Mouse (Mus musculus) hindbrain, postnatal 0 days (tissue): ENCODE measurements at regions not wholly inside any gene's neighbourhood (a gene's known extent, or its start where the extent isn't known, plus 50 kb on each side); places are given as distances from the start of the nearest gene placed in this dataset.

Experiments
- ATAC-seq: fragments of 200-750 bp; cut with Nextera tagmentation; 2 replicates; pipeline ENCODE4 v1.8.0; 2017; ENCODE audit warnings: mild to moderate bottlenecking, moderate TSS enrichment, moderate library complexity
- DNase-seq: peaks from one replicate; pipeline ENCODE4 v3.0.0-alpha.2; 2015; ENCODE audit warnings: low spot score
- H3K27ac ChIP-seq: fragments of 300-500 bp; sonication (generic); 2 replicates; pipeline ENCODE4 v1.5.1; 2014; ENCODE audit warnings: mild to moderate bottlenecking
- H3K27me3 ChIP-seq: fragments of 300-500 bp; sonication (generic); 2 replicates; pipeline ENCODE4 v1.6.1; 2014; ENCODE audit warnings: low read length, mixed read lengths; ENCODE audit not compliant: insufficient read depth
- H3K36me3 ChIP-seq: fragments of 300-500 bp; sonication (generic); 2 replicates; pipeline ENCODE4 v1.6.1; 2014; ENCODE audit warnings: low read length, mixed read lengths; ENCODE audit not compliant: insufficient read depth
- H3K4me1 ChIP-seq: fragments of 300-500 bp; sonication (generic); 2 replicates; pipeline ENCODE4 v1.6.1; 2014; ENCODE audit warnings: antibody characterized with exemption, low read length, mixed read lengths; ENCODE audit not compliant: insufficient read depth
- H3K4me2 ChIP-seq: fragments of 300-500 bp; sonication (generic); 2 replicates; pipeline ENCODE4 v1.6.1; 2014; ENCODE audit warnings: low read depth, mild to moderate bottlenecking, low read length, moderate library complexity, mixed read lengths
- H3K4me3 ChIP-seq: fragments of 300-500 bp; sonication (generic); 2 replicates; pipeline ENCODE4 v1.5.1; 2014; ENCODE audit warnings: low read length
- H3K9ac ChIP-seq: fragments of 300-500 bp; sonication (generic); replicated peaks from 2 replicates; pipeline ENCODE4 v1.6.1; 2014; ENCODE audit warnings: mild to moderate bottlenecking, low read length, moderate library complexity, mixed read lengths
- H3K9me3 ChIP-seq: fragments of 300-500 bp; sonication (generic); 2 replicates; pipeline ENCODE4 v1.6.1; 2016; ENCODE audit warnings: low read length, mixed read lengths
- CTCF ChIP-seq: IDR thresholded peaks from 2 replicates; pipeline ENCODE4 v1.5.1; 2016; ENCODE audit warnings: antibody characterized with exemption, control low read depth, low read depth
- WGBS: fragments of 180-500 bp; shearing (Covaris S2); extraction: QIAGEN DNeasy Blood & Tissue Kit; methylation state at CpG from one replicate; pipeline ENCODE4 v1.1.7; 2014; 5-methylcytosine and 5-hydroxymethylcytosine counted together

DNA sequence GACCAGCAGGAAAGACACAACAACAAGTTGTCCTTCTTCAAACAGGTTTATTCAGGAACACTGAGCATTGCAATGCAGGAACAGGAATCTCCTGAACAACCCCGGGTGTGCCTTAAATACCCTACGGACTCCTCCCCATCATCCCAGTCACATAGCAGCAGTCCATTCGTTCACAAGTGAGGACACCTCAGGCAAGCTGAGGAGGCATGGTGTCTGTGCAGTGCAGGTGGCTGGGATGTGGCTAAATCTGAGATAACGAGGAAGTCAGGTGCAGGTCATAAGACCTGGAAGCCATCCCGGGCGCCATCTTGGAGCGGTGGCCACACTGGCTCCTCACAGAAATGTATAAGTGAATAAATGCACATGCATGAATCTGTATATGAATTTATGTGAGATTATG is 826.0 kb downstream of the Slitrk6 start:
- 92% methylated on average over 7 of the region's 7 CpGs for WGBS
- Histone ChIP-seq H3K27me3 (no peaks in the 10 kb centered on the region), H3K27ac (no peak overlapping the region), H3K4me3 (no peak overlapping the region), H3K4me2 (no peak overlapping the region), H3K4me1 (no peaks in the 10 kb centered on the region), H3K36me3 (no peaks in the 10 kb centered on the region), H3K9me3 (no peaks in the 10 kb centered on the region), H3K9ac (no peak overlapping the region)
- ATAC-seq (no peak), DNase-seq (no peak)
- TF ChIP-seq CTCF: no peak

DNA sequence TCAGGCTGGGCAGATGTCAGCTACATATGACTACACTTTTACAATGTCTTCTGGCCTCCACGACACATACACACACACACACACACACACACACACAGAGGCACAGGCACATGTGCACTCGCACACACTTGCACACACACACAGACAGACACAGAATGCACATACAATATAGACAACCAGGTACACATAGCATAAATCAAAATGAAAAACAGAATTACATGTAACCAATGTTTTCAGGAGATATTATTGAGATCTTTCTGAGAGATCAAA is 863.1 kb downstream of the Slitrk6 start:
- no peaks in the 10 kb centered on the region for H3K27me3 ChIP-seq
- WGBS: 84% methylated on average over 2 of the region's 2 CpGs
- H3K27ac ChIP-seq: no peak overlapping the region
- H3K9ac ChIP-seq: no peak overlapping the region
- no peak overlapping the region for H3K4me2 ChIP-seq
- no peaks in the 10 kb centered on the region for H3K36me3 ChIP-seq
- DNase-seq (no peak), ATAC-seq (no peak)
- no peaks in the 10 kb centered on the region for H3K9me3 ChIP-seq
- H3K4me1 ChIP-seq: no peaks in the 10 kb centered on the region
- TF ChIP-seq CTCF: no peak
- no peak overlapping the region for H3K4me3 ChIP-seq

DNA sequence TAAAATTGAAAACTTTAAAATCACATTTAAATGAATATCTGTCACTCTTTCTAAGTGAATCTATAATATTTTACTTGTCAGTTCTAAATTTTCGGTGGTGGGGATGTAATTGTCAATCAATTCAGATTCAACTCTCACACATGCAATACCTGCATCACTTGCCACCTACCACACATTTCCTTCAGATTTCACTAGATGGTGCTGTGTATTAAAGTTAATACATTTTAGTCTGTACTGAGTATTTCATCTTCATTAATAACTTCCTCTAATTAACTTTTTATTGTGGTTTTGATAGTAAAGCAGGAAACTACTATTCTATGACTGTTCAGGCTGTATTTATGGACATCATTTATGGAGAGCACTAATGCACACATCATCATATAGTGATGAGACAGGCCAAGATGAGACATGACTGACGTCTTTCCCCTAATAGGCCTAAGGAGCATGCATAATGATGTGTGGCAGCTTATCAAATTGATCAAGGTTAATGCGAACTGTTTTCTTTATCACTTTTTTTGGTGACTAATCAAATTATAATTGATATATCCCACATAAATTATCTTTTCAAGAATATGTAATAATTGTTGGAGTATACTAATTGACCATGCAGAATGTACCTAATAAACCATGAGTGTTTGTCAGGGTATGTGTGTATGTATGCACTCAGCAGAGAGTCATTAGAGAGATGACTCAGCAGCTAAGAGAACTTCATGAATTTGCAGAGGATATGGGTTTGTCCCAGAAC is 863.6 kb downstream of the Slitrk6 start:
- no peak overlapping the region for H3K4me3 ChIP-seq

DNA sequence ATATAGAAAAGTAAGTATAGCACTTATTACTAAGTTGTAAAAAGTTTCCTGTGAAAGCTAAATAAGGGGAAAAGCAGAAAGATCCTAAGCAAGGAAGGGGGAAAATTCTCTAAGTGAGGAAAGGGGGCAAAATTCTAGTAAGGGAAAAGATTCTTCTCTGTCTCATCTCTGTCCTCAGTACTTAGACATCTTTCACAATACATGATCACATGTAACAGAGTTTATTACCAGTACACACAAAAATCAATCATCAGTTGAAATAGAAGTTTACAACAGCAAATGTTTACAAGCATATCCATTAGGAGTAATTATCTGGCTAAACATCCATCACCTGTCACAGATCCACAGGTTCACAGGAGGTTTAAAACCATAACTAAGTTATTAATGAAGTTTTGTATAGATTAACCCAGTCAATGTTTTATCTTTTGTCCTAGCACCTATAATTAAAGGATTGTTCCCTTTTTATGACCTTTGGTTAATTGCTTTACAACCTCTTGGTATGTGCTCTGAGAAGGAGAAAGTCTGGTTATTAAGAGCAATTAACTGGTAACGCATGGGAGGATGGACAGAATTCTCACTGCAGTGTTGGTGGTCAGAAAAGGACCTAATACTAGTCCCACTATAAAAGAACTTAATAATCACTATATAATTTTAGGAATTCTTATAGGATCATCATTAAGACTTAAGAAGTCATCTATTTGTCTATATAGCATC is 877.8 kb downstream of the Slitrk6 start:
- no peak overlapping the region for H3K4me2 ChIP-seq
- no peak overlapping the region for H3K4me3 ChIP-seq
- ATAC-seq (no peak), DNase-seq (no peak)
- H3K27me3 ChIP-seq: no peaks in the 10 kb centered on the region
- H3K9ac ChIP-seq: no peak overlapping the region
- TF ChIP-seq CTCF: no peak
- H3K27ac ChIP-seq: no peak overlapping the region
- H3K9me3 ChIP-seq: no peaks in the 10 kb centered on the region
- no peaks in the 10 kb centered on the region for H3K4me1 ChIP-seq
- 82% methylated on average over 1 of the region's 1 CpGs for WGBS
- no peaks in the 10 kb centered on the region for H3K36me3 ChIP-seq

More for the DNA sequence above, 863.6 kb downstream of the Slitrk6 start:
- TF ChIP-seq CTCF: peak; percentile 58
- Histone ChIP-seq H3K27me3 (no peaks in the 10 kb centered on the region), H3K9ac (no peak overlapping the region), H3K36me3 (no peaks in the 10 kb centered on the region), H3K27ac (no peak overlapping the region), H3K4me2 (no peak overlapping the region), H3K4me1 (no peaks in the 10 kb centered on the region), H3K9me3 (no peaks in the 10 kb centered on the region)
- ATAC-seq (peak; percentile 72; the same call in 1 of the 2 replicates), DNase-seq (peak; percentile 60)
- WGBS: 55% methylated on average over 3 of the region's 3 CpGs

DNA sequence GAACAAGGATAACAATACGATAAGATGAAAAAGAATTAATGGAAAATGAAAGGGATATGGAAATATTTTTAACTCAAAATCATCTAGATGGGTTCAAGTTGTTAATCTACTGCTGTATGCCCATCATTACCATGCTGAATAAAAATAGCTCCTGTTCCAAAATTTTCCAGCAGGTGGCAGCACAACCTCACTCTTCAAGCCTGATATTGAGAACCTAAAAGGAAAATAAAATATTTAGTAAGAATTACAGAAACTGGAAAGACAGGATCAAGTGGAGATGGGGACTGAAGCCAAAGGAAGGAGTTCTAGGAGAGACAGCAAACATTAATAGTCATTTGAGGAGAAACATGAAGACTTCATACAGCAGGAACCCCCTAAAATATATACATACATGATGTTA is 880.7 kb downstream of the Slitrk6 start:
- Histone ChIP-seq H3K27me3 (no peaks in the 10 kb centered on the region), H3K9ac (no peak overlapping the region), H3K4me3 (no peak overlapping the region), H3K4me2 (no peak overlapping the region), H3K27ac (no peak overlapping the region), H3K9me3 (no peaks in the 10 kb centered on the region), H3K36me3 (no peaks in the 10 kb centered on the region), H3K4me1 (no peaks in the 10 kb centered on the region)
- DNase-seq (peak; percentile 85), ATAC-seq (peak; percentile 49; the same call in 1 of the 2 replicates)
- WGBS: 4% methylated on average over 1 of the region's 1 CpGs
- TF ChIP-seq CTCF: peak; percentile 76

DNA sequence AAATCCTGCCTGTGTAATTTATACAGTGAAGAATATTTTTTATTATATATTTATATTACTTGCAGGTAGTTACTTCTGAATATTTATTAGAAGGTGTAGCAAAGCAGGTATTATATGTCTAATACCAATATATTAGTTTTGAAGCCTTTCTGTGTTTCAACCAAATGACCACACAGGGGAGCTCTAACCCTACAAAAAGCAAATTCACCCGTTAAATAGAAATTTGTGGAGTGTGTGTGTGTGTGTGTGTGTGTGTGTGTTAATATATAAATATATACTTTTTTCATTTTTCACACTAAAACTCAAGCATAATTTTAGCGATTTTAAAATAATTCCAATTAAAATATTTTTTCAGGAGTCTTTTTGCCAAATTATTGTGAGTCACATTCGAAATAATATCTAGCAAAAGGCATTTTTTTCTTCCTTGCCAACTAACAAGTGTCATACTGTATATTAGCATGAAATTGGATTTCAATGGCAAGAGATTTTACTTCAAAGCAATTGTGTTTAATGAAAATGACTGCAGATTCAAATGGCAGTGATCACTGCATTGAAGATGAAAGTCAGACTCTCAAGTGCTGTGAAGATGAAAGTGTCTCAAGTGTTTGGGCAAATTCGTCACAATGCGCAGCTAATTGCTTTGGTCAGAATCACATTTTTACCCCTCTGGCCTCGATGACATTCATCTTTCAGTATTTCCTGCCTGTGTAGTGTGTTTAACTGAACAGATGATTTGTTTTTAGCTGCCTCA is 914.4 kb downstream of the Slitrk6 start:
- no peaks in the 10 kb centered on the region for H3K36me3 ChIP-seq
- H3K4me2 ChIP-seq: no peak overlapping the region
- H3K27ac ChIP-seq: no peak overlapping the region
- H3K27me3 ChIP-seq: no peaks in the 10 kb centered on the region
- no peak overlapping the region for H3K9ac ChIP-seq
- WGBS: 42% methylated on average over 6 of the region's 6 CpGs
- no peaks in the 10 kb centered on the region for H3K4me1 ChIP-seq
- peak; percentile 75 for DNase-seq
- H3K9me3 ChIP-seq: no peaks in the 10 kb centered on the region
- H3K4me3 ChIP-seq: no peak overlapping the region
- TF ChIP-seq CTCF: peak; percentile 62
- ATAC-seq: peak; percentile 76; the same call in 1 of the 2 replicates
